Mouse (Mus musculus) left cerebral cortex, adult 8-10 months (tissue): ENCODE results near the gene Il10rb. TPM values are rescaled to one million over a fixed set of nuclear protein-coding genes. Genes with fewer than 3 reads are reported as not detected.

ENCODE experiments used
- total RNA-seq, 4 experiments: library from RNA; stranded (reverse); gene quantifications; 2 replicates each; pipeline ENCODE4 v1.2.4; 2022

Gene Il10rb
- total RNA-seq, 4 experiments from 2014 or later = 10.9 to 14.4 (median 11.8) TPM

Other genes starting within 250 kb of the Il10rb start
- gene Olig2, start 180.7 kb upstream of the Il10rb start, total RNA-seq = 10 to 100 TPM; 22.0 to 24.1 (median 22.8) TPM
- gene Olig1, start 136.4 kb upstream of the Il10rb start, total RNA-seq = 100 to 1,000 TPM in 1 of 4 experiments, 10 to 100 TPM in 3; 91.6 to 102 (median 92.5) TPM
- 10 to 100 TPM; 20.8 to 40.4 (median 27.7) TPM for gene Ifnar2, start 33.4 kb upstream of the Il10rb start, total RNA-seq
- gene Gm21970, start 14.4 kb upstream of the Il10rb start, total RNA-seq = not detected
- 10 to 100 TPM; 45.4 to 56.2 (median 49.8) TPM for gene Ifnar1, start 79.1 kb downstream of the Il10rb start, total RNA-seq
- gene Ifngr2, start 140.9 kb downstream of the Il10rb start, total RNA-seq = 10 to 100 TPM; 25.2 to 37.4 (median 32.2) TPM
- 10 to 100 TPM; 72.6 to 76.5 (median 74.7) TPM for gene Tmem50b, start 191.6 kb downstream of the Il10rb start, total RNA-seq
- gene Dnajc28, start 212.9 kb downstream of the Il10rb start, total RNA-seq = 1 to 10 TPM; 6.8 to 9.5 (median 8.1) TPM
- gene Gart, start 240.8 kb downstream of the Il10rb start, total RNA-seq = 10 to 100 TPM; 50.3 to 59.8 (median 55.9) TPM
- gene Son, start 241.3 kb downstream of the Il10rb start, total RNA-seq = 100 to 1,000 TPM; 216 to 228 (median 219) TPM